Mouse (Mus musculus) left cerebral cortex, postnatal 36 days (tissue): ENCODE measurements around the gene Aamp. TPM values are rescaled to one million over a fixed set of nuclear protein-coding genes. Genes with fewer than 3 reads are reported as not detected.
"Not testable (repeated sequence)": the region's sequence is repeated elsewhere in the genome, so short reads cannot be mapped to it uniquely, and the experiment has no call there.

Source experiments
- DNase-seq, 2 experiments: peaks; one replicate each; pipeline ENCODE4 v3.0.0; 2021 to 2022; ENCODE audit warnings: low spot score in 2 of 2, mixed read lengths in 1 of 2
- intact Hi-C: fragments of 180-260 bp; cut with DNase I; formaldehyde crosslinking; loops from one replicate; pipeline ENCODE4 v1.15.1; 2025
- total RNA-seq, 2 experiments: library from RNA; stranded (reverse); gene quantifications; 2 replicates each; pipeline ENCODE4 v1.2.3; 2021

Aamp gene
- total RNA-seq, 2 experiments from 2014 or later: 139 to 143 TPM

DNA sequence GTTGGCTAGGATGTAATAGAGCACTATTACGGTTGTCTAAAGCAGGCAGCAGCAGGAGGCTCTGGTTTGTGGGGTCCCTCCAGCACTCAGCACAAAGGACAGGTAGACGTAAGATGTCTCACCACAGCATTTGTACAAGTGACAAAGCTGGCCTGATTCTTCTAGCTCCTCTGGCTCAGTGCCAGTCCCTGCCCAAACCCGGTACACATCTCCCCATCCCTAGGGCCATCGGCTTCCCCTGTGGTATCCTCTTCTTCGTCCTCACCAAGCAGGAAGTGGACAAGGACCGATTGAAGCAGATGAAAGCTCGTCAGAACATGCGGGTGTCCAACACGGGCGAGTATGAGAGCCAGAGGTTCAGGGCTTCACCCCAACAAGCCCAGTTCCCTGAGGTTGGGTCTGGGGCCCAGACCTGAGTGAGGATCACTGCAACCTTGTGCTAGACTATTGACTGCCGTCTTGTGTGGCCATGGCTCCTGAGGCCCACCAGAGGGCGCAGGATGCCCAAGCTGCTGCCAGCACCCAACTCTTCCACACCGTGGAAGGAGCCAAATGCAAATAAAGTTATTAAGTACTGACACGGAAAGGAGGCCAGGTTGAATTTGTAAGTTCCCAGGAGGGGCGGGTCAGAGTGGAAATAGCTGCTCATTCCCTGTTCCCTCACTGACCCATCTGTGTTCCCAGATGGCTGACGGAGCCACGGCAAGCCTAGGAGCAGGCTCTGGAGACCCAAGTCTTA is 2.5 kb upstream of the Aamp start:
- intact Hi-C loops: loop anchor here (10.0 kb wide), 2 partner anchors 168 to 298 kb away; partner anchors contain the start of genes Bcs1l and Zfp142
- DNase-seq: not testable (repeated sequence)

- DNase-seq: no peak
- intact Hi-C loops: loop anchor here (2.0 to 10.0 kb wide), 3 partner anchors 49 to 299 kb away; partner anchors contain the start of genes Arpc2, Bcs1l and Zfp142
Observed at GRCm38 (mm10) chr1:74285212-74286010, 873 bp upstream of the Aamp start.

DNA sequence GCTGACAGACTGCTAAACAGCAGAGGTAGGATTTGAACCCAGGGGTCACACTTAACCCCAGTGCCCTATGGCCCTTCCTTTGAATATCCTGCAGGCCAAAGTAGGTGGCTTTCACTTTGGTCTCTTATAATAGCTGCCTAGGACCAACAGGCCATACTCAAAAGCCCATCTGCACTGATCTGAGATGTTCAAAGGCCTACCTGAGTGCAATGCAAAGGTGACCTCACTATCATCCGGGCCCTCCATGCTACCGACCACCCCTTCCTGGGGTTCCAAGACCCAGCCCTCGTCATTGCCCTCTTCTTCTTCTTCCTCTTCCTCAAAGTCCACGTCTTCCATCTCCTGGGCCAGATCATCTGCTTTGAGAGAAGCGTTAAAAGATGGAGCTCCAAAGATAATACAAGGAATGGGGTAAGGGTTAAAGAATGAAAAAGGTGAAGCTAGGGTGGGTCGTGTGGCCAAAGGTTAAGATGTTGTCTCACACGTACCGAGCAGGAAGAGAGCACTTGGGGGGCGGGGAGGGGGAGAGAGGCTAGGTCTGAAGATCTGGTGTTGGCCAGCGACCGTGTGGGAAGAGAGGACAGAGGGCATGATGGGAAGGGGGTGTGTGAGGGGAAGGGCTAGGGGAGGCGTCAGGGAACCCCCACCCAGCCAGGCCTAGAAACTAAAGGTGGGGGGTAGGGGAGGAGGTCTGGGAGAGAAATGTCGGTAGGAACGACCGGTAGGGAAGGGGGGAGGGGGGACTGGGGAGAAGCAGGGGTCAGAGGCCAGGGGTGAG is 663 bp downstream of the Aamp start:
- intact Hi-C loops: loop anchor here (2.0 to 10.0 kb wide), 3 partner anchors 47 to 301 kb away; partner anchors contain the start of genes Arpc2, Bcs1l and Zfp142
- DNase-seq: peak in 1 of 2 experiments; percentile 41

DNA sequence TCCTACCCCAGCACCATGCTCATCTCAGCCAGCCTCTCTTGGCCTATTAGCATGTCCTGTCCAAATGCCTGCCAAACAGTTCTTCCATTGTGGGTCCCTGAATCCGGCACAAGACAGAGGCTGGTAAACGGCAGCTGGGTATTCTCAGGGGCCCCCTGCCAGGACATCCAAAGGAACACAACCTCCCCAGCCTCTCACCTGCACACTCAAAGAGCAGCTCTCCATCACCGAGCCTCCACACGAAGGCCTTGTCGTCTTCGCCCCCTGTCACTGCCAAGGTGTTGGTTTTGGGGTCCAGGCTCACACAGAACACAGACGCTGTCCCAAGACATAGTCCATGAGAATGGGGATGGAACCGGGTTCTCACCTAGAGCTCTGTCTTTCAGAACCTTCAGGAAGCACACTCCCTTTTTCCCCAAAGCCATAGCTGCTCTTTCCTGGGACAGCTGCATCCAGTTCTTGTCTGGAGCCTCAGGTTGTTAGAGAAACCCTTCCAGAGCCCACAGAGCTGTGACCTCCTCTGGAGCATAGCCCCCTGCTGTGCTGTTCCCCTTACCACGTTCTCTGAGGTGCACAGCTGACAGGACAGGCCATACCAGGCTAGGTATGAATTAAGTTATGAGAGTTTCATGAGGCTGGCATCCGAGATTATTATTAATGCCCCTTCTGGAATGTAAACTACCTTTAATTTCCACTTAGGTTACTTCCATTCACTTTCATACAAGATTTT is 1.5 kb downstream of the Aamp start:
- no peak for DNase-seq
- intact Hi-C loops: loop anchor here (10.0 kb wide), 2 partner anchors 172 to 302 kb away; partner anchors contain the start of genes Bcs1l and Zfp142

GRCm38 (mm10) chr1:74281886-74282285 is 2.7 kb downstream of the Aamp start:
- no peak for DNase-seq
- intact Hi-C loops: loop anchor here (10.0 kb wide), 2 partner anchors 173 to 303 kb away; partner anchors contain the start of genes Bcs1l and Zfp142

DNA sequence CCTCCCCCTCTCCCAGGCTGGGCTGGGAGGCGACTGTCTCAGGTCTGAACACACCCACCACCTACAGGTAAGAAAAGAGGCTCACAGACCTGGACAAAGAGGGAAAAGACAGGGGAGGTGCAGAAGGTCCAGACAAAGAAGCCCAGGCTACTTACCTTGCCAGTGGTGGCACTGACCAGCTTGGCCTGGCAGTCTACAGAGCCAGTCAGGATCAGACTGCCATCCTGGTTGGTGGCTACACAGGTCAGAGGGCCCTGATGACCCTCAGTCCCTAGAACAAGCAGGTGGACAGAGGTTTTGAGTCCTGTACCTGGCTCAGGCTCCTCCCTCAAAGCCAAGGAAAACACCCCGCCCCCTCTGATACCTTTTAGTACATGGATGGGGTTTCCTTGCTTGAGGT is 3.2 kb downstream of the Aamp start:
- no peak for DNase-seq
- intact Hi-C loops: loop anchor here (10.0 kb wide), 2 partner anchors 173 to 303 kb away; partner anchors contain the start of genes Bcs1l and Zfp142

GRCm38 (mm10) chr1:74280591-74281325 is 3.8 kb downstream of the Aamp start:
- intact Hi-C loops: loop anchor here (10.0 kb wide), 2 partner anchors 174 to 304 kb away; partner anchors contain the start of genes Bcs1l and Zfp142

GRCm38 (mm10) chr1:74278988-74279387 is 5.5 kb downstream of the Aamp start:
- DNase-seq: no peak
- intact Hi-C loops: no loop called here

More at GRCm38 (mm10) chr1:74280591-74281325, 3.8 kb downstream of the Aamp start:
- DNase-seq: no peak

DNA sequence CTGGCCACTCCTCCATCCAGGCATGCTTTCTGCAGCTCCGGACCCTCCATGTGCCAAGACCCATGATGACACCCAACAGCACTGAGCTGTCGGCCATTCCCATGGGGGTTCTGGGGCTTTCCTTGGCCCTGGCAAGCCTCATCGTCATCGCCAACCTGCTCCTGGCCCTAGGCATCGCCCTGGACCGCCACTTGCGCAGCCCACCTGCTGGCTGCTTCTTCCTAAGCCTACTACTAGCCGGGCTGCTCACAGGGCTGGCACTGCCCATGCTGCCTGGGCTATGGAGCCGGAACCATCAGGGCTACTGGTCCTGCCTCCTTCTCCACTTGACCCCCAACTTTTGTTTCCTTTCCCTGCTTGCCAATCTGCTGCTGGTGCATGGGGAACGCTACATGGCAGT is 6.0 kb downstream of the Aamp start, which contains the start of gene Gpbar1:
Gene Gpbar1 (plus strand): TSS at position 13 of the 400 bp plus-strand sequence.
- no peak for DNase-seq
- intact Hi-C loops: no loop called here

DNA sequence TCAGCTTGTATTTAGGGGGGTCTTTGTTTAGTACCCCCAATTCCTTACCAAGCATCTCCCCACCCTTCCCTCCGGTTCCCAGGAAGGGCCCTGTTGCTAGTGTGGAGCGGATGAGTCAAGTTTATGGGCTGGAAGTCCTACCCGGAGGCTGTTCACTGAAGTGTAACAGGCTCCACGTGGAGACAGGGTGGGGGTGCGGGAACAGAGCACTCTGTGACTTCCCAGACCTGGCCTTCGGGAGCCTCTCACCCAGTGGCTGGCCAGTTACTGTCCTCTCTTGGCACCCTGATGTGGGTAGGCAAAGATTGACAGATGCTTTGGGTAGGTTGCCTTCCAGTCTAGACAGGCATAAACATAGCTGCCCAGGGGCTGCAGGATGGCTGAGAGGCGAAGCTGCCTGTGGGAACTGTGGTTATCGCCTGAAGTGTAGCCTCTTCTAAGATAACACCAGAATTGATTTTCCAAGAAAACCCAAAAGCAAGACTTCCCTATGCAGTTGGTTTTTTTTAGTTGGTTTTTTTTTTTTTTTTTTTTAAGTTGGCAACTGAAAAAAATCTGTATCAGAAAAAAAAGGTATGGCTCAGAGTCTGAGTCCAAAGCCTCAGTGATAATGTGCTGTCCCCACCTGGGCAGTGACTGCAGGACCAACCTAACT is 6.5 kb downstream of the Aamp start:
- intact Hi-C loops: no loop called here
- no peak for DNase-seq

DNA sequence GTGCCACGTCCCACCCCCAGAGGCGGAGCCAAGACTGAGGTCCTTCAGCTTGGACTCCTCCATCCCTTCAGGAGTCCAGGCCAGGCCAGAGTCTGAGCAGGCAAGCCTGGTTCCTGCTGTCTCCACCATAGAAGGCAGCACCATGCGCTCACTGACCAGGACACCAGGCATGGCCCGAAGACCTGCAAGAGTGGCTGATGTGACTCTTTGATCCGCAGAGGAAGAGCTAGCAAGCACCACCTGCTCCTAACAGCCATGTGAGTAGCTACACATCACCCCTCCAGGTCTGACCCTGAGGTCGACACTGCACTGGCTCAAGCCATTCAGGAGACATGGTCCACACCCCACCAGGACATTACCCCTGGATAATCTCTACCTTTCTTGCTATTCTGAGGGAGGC is 7.5 kb downstream of the Aamp start:
- no peak for DNase-seq
- intact Hi-C loops: no loop called here

- no peak for DNase-seq
- intact Hi-C loops: no loop called here
Observed at GRCm38 (mm10) chr1:74275015-74275414, 9.5 kb downstream of the Aamp start.

DNA sequence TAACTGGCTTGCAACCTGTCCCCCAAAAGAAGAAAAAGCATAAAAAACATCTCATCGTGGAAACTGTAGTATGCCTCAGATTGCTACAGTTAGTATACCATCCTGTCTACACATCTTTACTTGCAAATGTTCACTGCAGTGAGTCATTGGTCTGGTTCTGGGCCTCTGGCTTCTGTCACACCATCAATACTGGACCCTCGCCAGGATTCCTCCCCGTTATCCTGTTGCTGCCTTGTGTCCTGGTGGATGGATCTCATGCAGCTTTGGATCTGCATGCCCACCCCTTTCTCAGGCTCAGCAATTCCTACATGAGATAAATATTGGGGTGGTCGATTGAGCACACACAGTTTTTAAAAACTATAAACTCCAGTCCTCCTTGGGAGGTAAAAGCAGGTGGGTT is 12.9 kb downstream of the Aamp start:
- DNase-seq: no peak
- intact Hi-C loops: no loop called here

DNA sequence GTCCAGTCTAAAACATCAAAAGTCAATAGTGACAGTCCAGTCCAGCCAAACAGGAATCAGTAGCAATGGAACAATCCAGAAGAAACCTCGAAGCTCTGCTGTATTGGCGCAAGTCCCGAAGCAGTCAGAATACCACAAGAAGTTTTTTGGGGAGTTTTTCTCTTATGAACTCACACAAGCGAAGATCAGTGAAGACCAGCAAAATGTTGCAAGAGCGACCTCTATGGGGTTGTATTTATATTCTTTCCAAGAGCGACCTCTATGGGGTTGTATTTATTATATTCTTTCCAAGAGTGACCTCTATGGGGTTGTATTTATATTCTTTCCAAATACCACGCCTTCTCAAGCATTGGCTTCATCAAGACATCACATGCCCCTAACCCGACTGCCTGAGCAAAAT is 15.8 kb downstream of the Aamp start:
- intact Hi-C loops: no loop called here
- no peak for DNase-seq

GRCm38 (mm10) chr1:74262510-74262909 is 22.0 kb downstream of the Aamp start:
- DNase-seq: no peak
- intact Hi-C loops: loop anchor here (5.0 kb wide), 1 partner anchor 55 kb away; no protein-coding TSS in a partner anchor

DNA sequence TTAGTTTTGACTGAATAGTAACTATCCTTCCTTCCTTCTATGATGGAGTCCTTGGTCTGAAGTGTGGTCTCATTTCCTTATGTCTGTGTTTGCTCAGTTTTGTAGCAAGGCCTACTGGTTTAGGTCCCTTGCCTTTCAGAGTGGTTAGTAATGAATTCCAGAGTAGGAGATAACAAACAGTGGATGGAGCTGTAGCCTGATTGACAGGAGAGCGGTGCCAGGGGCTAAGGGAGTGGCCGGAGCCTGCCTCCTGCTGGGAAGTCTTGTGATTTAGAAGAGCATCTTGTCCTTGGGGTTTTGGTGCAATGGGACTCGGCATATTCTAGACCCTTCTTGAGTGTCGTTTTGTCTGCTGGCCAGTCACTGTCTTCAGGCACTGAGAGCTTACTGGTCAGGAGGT is 27.8 kb downstream of the Aamp start:
- DNase-seq: no peak
- intact Hi-C loops: no loop called here

GRCm38 (mm10) chr1:74255704-74256345 is 28.7 kb downstream of the Aamp start:
- intact Hi-C loops: no loop called here
- DNase-seq: no peak
